Comparison of ENCODE assay signal across 24 mouse cellular contexts in genomic region chr8:121879712-121880111, GRCm38 (mm10).
"Had no signal": no experiment of that assay in that cellular context is flagged by ENCODE, and none has a peak within 500 bp of the region (broad histone marks: within the 10 kb centered on the region; RNA-seq: fewer than 3 reads in every experiment).

No protein-coding gene starts in this region.

- H3K4me2 ChIP-seq: heart, embryonic 12.5 days; hindbrain, embryonic 12.5 days; hindbrain, embryonic 15.5 days; intestine, embryonic 15.5 days; limb, embryonic 12.5 days; liver, embryonic 11.5 days had no signal

- H3K4me1 ChIP-seq: hindbrain, embryonic 12.5 days; hindbrain, embryonic 15.5 days had no signal

- ATAC-seq: inflammation-experienced regulatory T-cells, adult 6 months; intestine, embryonic 15.5 days; intestine, postnatal 0 days had no signal

- H3K4me3 ChIP-seq: heart, embryonic 10.5 days; heart, embryonic 12.5 days; hindbrain, embryonic 10.5 days; hindbrain, embryonic 12.5 days; hindbrain, embryonic 15.5 days; intestine, embryonic 15.5 days; layer of hippocampus, adult 2 months; left cerebral cortex, adult 2 months; limb, embryonic 10.5 days; limb, embryonic 12.5 days had no signal

- H3K27me3 ChIP-seq: heart, embryonic 12.5 days; hindbrain, embryonic 12.5 days; hindbrain, embryonic 15.5 days; intestine, embryonic 15.5 days; limb, embryonic 12.5 days had no signal

- DNase-seq: gastrocnemius, postnatal 14 days; heart, adult 18-20 months; heart, postnatal 10 days; heart, postnatal 4 days; kidney, adult 18-20 months; kidney, adult 8-10 months; kidney, postnatal 10 days; kidney, postnatal 25 days; kidney, postnatal 4 days; liver had no signal

- H3K27ac ChIP-seq: heart, embryonic 10.5 days; hindbrain, embryonic 10.5 days; hindbrain, embryonic 12.5 days; hindbrain, embryonic 15.5 days; intestine, embryonic 15.5 days; layer of hippocampus, adult 2 months; left cerebral cortex, adult 2 months; limb, embryonic 10.5 days; limb, embryonic 12.5 days; liver, embryonic 14.5 days had no signal

- H3K9me3 ChIP-seq: heart, embryonic 10.5 days; heart, embryonic 12.5 days; hindbrain, embryonic 10.5 days; hindbrain, embryonic 12.5 days; hindbrain, embryonic 15.5 days; intestine, embryonic 15.5 days; limb, embryonic 10.5 days; limb, embryonic 12.5 days had no signal

- H3K9ac ChIP-seq: heart, embryonic 12.5 days; hindbrain, embryonic 12.5 days; hindbrain, embryonic 15.5 days; intestine, embryonic 15.5 days; limb, embryonic 12.5 days; liver, embryonic 14.5 days had no signal
